Mouse (Mus musculus) lung, adult 2 months (tissue): Measurements from ENCODE around the gene Erp44.

ENCODE experiments used
- CTCF ChIP-seq: fragments of 200-500 bp; IDR thresholded peaks from 2 replicates; pipeline ENCODE4 v1.5.1; 2011; ENCODE audit warnings: mild to moderate bottlenecking, low read length, control low read depth; ENCODE audit not compliant: insufficient read depth
- POLR2A ChIP-seq: fragments of 200-500 bp; IDR thresholded peaks from 2 replicates; pipeline ENCODE4 v1.6.1; 2011; ENCODE audit warnings: low read depth, mild to moderate bottlenecking, control low read depth, low read length, borderline replicate concordance; ENCODE audit errors: extremely low read depth

GRCm38 (mm10) chr4:48270532-48270931, 8.8 kb downstream of the Erp44 start:
- TF ChIP-seq CTCF (no peak), POLR2A (no peak)
